Mouse (Mus musculus) mesoderm, embryonic 11.5 days (tissue): ENCODE measurements at regions not wholly inside any gene's neighbourhood (a gene's known extent, or its start where the extent isn't known, plus 50 kb on each side); places are given as distances from the start of the nearest gene placed in this dataset.

Experiments used
- DNase-seq: peaks from one replicate; pipeline ENCODE4 v3.0.0-alpha.2; 2012; ENCODE audit warnings: low read depth, low spot score

DNA sequence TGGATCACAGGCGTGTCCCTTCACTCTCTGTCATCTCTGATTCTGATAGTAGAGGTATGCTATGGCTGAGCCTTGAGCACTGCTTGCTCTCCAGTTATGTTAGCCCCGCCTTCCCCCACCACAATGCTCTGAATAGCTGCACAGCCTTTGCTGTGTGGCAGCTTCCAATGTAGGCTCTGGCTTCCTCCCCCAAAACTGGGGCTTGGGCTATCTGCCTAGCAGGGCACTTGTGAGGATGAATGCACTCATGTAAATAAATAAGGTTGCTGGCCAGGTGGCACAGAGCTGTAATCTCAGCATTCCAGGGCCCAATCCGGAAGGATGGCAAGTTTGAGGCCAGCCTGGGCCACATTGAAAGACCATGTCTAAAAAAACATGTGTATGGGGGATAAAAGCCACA lies 103.6 kb upstream of the Sdk1 start:
- no peak for DNase-seq

DNA sequence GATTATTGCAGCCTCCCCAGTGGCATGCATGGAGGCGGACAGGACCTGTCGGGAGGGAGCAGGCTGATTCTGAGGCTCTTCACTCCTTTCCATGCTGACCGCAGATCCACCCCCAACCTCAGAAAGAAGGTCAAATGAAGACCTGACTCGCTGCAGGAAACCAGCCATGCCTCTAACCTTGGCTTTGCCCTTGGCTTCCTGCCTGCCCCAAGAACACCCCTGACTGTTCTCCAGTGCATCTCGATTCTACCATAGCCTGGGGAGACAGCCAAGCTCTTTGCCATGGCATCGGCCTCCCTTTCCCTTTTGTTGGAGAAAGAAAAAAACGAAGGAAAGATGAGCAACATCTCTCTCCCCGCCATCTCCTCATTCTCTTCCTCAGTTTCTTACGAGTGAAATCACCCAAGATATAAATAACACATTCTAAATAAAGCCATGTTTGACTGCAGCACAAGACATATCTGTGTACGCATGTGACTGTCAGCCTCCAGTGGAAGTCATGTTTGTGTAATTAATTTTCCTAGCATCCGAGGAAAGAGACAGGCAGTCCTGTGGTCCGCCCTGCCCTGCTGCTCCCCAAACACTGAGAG lies 102.4 kb upstream of the Sdk1 start:
- no peak for DNase-seq

DNA sequence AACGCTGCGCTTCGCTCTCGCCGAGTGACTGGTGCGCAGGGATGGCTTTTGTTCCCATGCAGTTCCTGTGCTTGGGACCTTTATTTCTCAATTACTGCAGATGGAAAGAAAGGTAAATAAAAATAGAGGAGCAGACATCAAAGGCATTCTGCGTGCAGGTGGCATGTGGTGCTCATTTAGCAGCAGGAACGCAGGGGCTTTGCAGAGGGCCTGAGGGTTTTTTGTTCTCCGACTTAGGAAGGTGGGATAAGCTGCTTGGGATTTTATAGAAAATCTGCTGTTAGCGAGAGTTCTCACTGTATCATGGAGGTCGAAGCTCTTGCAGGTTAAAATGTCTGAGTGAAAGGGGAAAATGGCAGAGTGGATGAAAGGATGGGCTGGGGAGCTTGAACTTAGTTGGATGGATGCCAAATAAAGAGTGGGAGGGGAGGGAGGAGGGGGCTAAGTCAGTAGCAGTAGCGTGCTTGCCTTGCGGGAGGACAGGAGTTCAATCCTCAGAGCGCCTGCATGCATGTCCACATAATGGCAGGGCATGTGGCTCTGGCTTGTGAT lies 101.9 kb upstream of the Sdk1 start:
- no peak for DNase-seq

DNA sequence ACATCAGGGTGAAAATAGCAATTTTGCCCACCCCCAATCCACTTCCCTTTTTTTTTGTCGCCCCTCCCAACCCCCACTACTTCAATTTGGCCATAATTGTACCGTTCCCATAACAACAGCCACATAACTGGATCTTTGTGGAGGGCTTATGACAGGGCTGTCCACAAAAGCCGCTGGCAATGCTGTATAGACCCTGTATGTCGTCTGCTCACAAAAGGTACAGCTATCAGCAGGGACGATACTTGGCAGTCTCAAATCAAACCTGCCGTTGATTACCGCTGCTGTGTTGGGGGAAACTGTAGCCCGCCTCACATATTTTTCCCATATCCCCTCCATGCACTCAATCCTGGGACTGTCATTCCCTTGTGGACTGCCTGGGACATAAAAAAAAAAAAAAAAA lies 80.9 kb upstream of the Sdk1 start:
- DNase-seq: no peak

DNA sequence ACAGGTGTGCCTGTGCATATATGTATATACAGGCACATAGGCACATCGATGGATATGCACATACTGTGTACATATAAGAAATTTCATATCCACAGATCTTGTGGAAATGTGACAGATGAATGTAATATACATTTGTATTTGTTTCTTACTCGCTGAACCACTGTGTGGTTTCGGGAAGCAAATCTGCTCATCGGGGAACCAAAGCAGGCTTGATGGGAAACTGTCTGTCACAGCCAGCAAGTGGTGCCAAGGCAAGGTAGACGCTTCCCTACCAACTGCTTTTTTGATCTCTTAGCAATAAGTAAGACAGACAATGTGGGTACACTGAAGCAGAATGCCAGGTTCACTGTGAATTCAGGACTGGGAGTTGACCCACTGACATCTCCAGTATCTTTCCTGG lies 80.3 kb upstream of the Sdk1 start:
- no peak for DNase-seq

DNA sequence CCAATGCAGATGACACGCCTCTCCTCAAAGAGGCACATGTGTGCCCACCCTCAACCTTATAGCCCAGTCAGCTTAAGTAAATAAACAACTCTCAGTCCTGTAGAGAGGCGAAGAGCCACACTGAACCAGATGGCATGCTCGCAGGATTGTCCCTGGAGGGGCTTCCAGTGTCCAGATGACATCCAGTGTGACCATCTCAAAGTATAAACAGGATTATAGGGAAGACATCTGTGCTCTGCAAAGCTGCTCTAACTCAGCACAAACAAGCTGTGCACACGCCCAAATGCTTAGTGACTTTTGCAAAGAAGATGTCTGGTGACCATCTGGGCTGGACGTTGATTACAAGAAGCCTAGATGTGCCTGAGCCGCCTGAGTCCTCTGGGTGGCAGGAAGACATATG lies 58.8 kb upstream of the Sdk1 start:
- peak; percentile 21 for DNase-seq

DNA sequence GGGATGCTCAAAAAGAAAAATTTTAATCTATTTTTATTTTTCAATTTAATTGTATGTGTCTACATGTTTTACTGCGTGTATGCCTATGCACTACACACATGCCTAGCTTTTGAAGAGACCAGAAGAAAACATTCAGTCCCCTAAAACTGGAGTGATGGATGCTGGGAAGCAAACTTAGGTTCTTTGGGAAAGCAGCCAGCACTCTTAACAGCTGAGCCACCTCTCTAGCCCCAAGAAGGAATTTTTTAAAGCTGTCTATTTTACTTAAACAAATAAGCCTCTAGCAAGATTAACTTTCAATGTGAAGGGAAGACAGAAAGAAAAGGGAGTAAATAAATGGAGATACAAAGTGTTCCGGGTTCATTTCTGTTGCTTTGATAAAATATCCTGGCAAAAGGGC lies 52.3 kb upstream of the Sdk1 start:
- DNase-seq: no peak
